Mouse (Mus musculus): ENCODE results near the gene Olfr862. TPM values are rescaled to one million over a fixed set of nuclear protein-coding genes. Genes with fewer than 3 reads are reported as not detected.

The Olfr862 gene
- polyA plus RNA-seq (2015; fragmentation: Nextera tagmentation; extraction: Ambion mirVana), result not detected in 2 replicates

DNA sequence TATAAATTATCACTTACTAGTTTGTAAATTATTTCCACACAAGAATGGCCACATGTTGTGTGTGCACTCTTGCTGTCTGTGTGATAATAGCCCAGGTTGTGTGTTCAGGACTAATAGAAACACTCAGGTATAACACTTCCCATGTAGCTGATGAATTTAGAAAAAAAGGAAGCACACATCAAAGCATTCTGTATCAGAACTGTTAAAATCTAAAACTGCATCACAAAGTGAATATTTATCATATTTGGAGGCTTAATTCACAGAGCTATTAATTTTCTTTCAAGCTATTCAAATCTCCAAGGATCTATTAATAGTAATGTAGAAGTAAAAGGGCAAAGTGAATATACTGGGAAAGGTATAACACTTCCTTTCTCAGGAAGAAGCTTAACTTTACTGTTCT lies at the start of gene Olfr862:
Gene Olfr862, minus strand, starts transcription at position 101 of the 400 bp plus-strand sequence.
- Histone ChIP-seq H3K27me3 (replicated peaks) (no peaks in the 10 kb centered on the region), H3K9ac (no peak within 1 kb of the TSS), H3K4me2 (no peak within 1 kb of the TSS), H3K4me1 (no peaks in the 10 kb centered on the region), H3K9me3 (peaks cover 22% of the 10 kb centered on the region; the same call in 1 of the 2 replicates), H3K4me3 (no peak within 1 kb of the TSS), H3K36me3 (no peaks in the 10 kb centered on the region), H3K27ac (replicated peaks) (no peak within 1 kb of the TSS)
- ATAC-seq (ENCODE audit: extremely low read depth, insufficient number of reproducible peaks, low FRiP score, low TSS enrichment), result no peak

DNA sequence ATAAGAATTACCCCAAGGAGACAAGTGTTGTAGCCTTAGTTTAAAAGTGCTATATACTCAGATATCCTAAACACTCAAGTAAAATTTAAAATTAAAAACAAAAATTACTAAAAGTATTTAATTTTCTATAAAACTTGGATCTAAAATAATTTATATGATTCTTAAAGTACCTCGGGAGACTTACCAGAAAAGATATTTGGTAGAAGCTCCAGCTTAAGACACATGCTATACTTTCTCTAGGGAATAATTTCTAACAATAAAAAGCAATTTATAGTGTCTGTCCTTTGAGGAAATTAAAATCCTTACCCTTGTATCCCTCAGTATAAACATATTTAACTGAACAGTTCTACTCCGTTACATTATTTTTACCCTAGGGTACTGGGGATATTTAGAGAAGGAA lies 28.8 kb upstream of the Olfr862 start, which contains the start of gene Olfr77:
Gene Olfr77, plus strand, starts transcription at position 301 of the 400 bp plus-strand sequence.
- WGBS, result 73% methylated on average over 2 of the region's 2 CpGs
- Histone ChIP-seq H3K4me3 (no peak within 1 kb of the TSS), H3K27ac (replicated peaks) (no peak within 1 kb of the TSS), H3K27me3 (replicated peaks) (no peaks in the 10 kb centered on the region), H3K4me1 (no peaks in the 10 kb centered on the region), H3K4me2 (no peak within 1 kb of the TSS), H3K9me3 (peaks cover 12% of the 10 kb centered on the region), H3K36me3 (no peaks in the 10 kb centered on the region), H3K9ac (no peak within 1 kb of the TSS)
- ATAC-seq (ENCODE audit: extremely low read depth, insufficient number of reproducible peaks, low FRiP score, low TSS enrichment), result no peak

DNA sequence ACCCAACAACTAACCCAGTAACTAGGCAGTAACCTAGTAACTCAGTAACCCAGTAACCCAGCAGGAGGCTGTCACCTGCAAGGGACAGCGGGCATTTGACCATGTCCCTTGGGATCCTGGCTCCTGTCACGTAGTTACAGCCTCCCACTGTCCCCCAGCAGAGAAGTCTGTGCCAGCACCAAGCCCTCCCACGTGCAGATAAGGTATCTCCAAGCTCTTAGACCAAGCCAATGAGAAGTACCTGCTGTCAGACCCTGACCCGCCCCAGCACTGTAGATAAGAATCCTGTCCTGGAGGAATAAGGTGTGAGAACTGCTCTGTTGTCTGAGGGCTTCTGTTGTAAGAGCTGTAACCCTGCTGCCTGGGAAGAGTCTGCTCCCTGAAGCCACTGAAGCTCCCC lies 23.4 kb upstream of the Olfr862 start:
- ATAC-seq (ENCODE audit: extremely low read depth, insufficient number of reproducible peaks, low FRiP score, low TSS enrichment), result no peak
- WGBS, result 44% methylated on average over 4 of the region's 4 CpGs
- no peaks in the 10 kb centered on the region for H3K36me3 ChIP-seq
- H3K4me2 ChIP-seq, result no peak overlapping the region
- no peak overlapping the region for H3K27ac ChIP-seq (replicated peaks)
- H3K4me1 ChIP-seq, result no peaks in the 10 kb centered on the region
- H3K9ac ChIP-seq, result no peak overlapping the region
- no peaks in the 10 kb centered on the region for H3K27me3 ChIP-seq (replicated peaks)
- peaks cover 14% of the 10 kb centered on the region for H3K9me3 ChIP-seq
- H3K4me3 ChIP-seq, result no peak overlapping the region

DNA sequence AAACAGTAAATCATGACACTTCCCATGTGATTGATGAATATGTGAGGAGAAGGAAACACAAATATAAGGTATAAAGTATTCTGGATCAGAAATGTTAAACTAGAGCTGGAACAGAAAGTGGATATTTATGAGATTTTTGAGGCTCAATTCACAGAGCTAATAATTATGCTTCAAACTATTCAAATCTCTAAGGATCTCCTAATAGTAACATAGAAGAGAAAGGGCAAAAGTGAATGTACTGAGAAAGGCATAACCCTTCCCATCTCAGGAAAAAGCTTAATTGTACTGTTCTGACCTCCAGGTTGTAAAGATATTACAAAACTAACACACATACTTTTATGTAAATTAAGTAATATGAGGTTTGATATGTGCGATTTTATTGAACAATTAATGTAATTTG lies 38.2 kb downstream of the Olfr862 start, which contains the start of gene Olfr860:
Gene Olfr860, minus strand, starts transcription at position 101 of the 400 bp plus-strand sequence.
- Histone ChIP-seq H3K4me3 (no peak within 1 kb of the TSS), H3K9ac (no peak within 1 kb of the TSS), H3K9me3 (0 out of 2 replicates have a peak, but pooled peaks cover 2% of the 10 kb centered on the region), H3K27ac (replicated peaks) (no peak within 1 kb of the TSS), H3K36me3 (no peaks in the 10 kb centered on the region), H3K27me3 (replicated peaks) (no peaks in the 10 kb centered on the region), H3K4me1 (no peaks in the 10 kb centered on the region), H3K4me2 (no peak within 1 kb of the TSS)
- ATAC-seq (ENCODE audit: extremely low read depth, insufficient number of reproducible peaks, low FRiP score, low TSS enrichment), result no peak
- WGBS, result 54% methylated on average over 1 of the region's 1 CpGs

Other genes starting within 250 kb of the Olfr862 start
- gene Olfr857, start 178.6 kb downstream of the Olfr862 start, polyA plus RNA-seq (2015; fragmentation: Nextera tagmentation; extraction: Ambion mirVana), result not detected in 2 replicates
- gene Olfr58, start 107.7 kb downstream of the Olfr862 start, polyA plus RNA-seq (2015; fragmentation: Nextera tagmentation; extraction: Ambion mirVana), result not detected in 2 replicates
- gene Olfr859, start 83.1 kb downstream of the Olfr862 start, polyA plus RNA-seq (2015; fragmentation: Nextera tagmentation; extraction: Ambion mirVana), result not detected in 2 replicates
- not detected in 2 replicates for gene Olfr860, start 38.3 kb downstream of the Olfr862 start, polyA plus RNA-seq (2015; fragmentation: Nextera tagmentation; extraction: Ambion mirVana)
- 0.17 and 0.18 TPM in 2 replicates for gene Olfr77, start 28.9 kb upstream of the Olfr862 start, polyA plus RNA-seq (2015; fragmentation: Nextera tagmentation; extraction: Ambion mirVana)
- gene Olfr866, start 140.0 kb upstream of the Olfr862 start, polyA plus RNA-seq (2015; fragmentation: Nextera tagmentation; extraction: Ambion mirVana), result not detected in 2 replicates
- gene Olfr867, start 169.6 kb upstream of the Olfr862 start, polyA plus RNA-seq (2015; fragmentation: Nextera tagmentation; extraction: Ambion mirVana), result not detected in 2 replicates
- not detected in 2 replicates for gene Olfr868, start 210.6 kb upstream of the Olfr862 start, polyA plus RNA-seq (2015; fragmentation: Nextera tagmentation; extraction: Ambion mirVana)
- not detected in 2 replicates for gene Olfr869, start 241.0 kb upstream of the Olfr862 start, polyA plus RNA-seq (2015; fragmentation: Nextera tagmentation; extraction: Ambion mirVana)

Measured in heart, embryonic 13.5 days (tissue).